Mouse (Mus musculus) heart, adult 9 months (tissue): Measurements from ENCODE around the gene Dhx36.

Experiments
- DNase-seq, 2 experiments: peaks; one replicate each; pipeline ENCODE4 v3.0.0; 2022; ENCODE audit warnings: low spot score in 2 of 2

Dhx36 gene

GRCm38 (mm10) chr3:62433675-62434074 lies 73.1 kb downstream of the Dhx36 start:
- DNase-seq = no peak

DNA sequence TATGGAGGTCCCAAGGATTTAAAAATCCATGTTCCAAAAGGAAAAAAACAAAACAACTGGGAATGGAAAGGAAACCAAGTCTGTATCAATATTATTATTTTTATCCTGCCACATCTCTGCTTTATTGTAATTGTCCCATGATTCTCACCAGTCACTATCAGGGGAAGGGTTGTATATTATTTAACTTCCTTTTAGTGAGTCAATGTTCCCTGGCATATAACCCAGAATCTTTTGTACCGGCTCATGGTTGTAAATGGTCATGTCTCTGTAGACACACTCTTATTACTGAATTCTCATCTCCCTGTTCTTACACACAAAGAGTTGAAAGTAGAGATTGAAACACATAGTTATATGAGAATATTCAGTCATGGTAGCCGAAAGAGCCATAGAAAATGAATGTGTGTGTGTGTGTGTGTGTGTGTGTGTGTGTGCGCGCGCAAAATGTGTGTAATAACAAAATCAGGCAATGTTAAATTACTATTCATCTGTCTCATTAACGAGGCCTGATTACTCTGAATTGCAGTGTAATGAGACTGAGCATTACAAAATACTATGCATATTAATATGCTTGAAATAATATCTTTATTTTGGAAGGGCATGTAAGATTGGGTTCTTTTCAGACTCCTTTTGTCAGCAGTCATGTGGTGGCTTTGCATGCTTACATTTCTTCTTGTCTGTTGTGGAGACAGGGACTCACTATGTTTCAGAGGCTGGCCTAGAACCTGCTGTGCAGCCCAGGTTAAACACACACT lies 88.2 kb downstream of the Dhx36 start:
- no peak for DNase-seq
